Mouse (Mus musculus): Measurements from ENCODE around the gene Myh7b. TPM values are rescaled to one million over a fixed set of nuclear protein-coding genes. Genes with fewer than 3 reads are reported as not detected.

Myh7b gene
- polyA plus RNA-seq, 1 experiment from 2014 or later, result 3.7 TPM

DNA sequence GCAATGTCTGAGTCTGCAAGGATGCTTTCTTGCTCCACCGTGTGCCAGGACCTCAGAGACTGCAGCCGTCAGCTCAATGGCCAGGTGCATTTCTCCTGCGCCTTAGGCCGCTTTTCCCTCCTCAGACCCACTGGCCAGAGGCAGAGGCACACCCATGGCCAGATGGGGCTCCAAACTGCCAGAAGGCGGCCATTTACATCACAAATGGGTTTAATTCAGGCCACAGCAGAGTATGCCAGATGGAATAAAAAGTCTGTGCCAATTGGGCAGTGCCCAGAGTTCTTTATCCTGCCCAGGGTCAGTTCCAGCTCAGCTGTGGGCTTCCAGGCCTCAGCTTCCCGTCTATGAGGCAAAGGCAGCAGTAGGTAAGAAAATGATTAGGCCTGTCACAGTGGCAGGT lies 29.6 kb downstream of the Myh7b start:
- Histone ChIP-seq H3K9me3 (no peaks in the 10 kb centered on the region), H3K4me3 (no peak overlapping the region), H3K4me1 (no peaks in the 10 kb centered on the region), H3K36me3 (peaks cover 99% of the 10 kb centered on the region), H3K27ac (no peak overlapping the region), H3K9ac (no peak overlapping the region), H3K27me3 (no peaks in the 10 kb centered on the region), H3K4me2 (replicated peaks) (no peak overlapping the region)
- no peak for ATAC-seq (ENCODE audit: low FRiP score, low read depth)
- WGBS, result 91% methylated on average over 6 of the region's 6 CpGs

DNA sequence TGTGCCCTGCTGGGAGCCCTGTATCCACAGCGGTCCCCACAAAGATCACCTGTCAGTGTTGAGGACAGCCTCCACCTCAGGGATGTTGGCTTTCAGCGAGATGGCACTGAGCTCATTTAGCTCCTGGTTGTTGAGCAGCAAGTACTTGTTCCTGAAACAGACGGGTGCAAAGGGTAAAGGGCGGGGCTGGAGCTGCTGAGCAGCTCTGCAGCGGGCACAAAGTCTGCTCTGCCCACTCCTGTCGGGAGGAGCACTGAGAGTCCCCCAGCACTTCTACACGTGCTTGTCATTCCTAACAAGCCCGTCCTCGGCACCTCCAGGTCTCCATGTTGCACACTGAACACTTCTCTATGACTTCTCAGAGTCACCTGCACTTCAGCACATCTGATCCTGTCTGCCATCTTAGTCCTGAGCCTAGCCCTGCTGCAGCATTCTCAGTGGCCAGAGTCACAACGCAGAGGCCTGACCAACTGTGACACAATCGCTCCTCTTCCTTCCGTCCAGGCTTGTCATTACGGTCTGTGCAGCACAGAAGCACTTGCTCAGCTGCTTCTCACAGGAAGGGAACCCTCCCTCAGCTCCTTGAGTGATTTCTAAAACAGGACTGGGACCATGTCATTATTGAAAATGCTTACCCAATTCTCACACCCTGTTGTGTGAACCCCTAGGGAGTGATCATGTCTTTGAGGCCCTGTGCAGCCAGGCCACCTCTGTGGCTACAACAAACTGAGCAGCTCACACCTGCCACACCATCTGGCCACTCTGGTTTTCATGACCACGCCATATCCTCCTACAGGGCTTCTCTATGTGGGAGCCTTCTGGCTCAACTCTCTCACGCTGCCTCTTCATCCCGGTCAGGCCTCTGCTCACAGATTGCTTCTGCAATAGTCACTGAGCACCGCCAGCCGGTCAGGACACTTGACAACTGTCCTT lies 30.8 kb downstream of the Myh7b start:
- no peak for ATAC-seq (ENCODE audit: low FRiP score, low read depth)
- Histone ChIP-seq H3K9ac (no peak overlapping the region), H3K4me1 (no peaks in the 10 kb centered on the region), H3K36me3 (peaks cover 98% of the 10 kb centered on the region), H3K27me3 (no peaks in the 10 kb centered on the region), H3K9me3 (no peaks in the 10 kb centered on the region), H3K27ac (no peak overlapping the region), H3K4me2 (replicated peaks) (no peak overlapping the region), H3K4me3 (no peak overlapping the region)
- WGBS, result 84% methylated on average over 18 of the region's 18 CpGs

DNA sequence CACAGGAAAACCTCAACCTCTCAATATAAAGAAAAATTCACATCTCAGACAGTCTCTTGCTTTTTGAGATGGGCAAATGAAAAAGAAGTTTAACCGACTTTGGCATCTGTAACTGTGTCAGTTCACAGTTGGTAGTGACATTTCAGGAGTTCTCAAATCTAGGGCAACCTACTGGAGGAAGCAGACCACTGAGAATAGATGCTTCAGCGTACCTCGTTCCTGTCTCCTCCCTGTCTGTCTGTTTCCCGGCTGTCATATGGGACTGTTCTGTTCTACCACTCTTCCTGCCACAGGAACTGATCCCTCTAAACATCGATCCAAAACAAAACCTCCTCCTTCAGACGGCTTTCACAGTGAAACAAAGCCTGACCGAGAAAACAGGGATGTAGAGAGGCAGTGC lies 34.7 kb downstream of the Myh7b start:
- H3K36me3 ChIP-seq, result peaks cover 93% of the 10 kb centered on the region
- no peak overlapping the region for H3K4me2 ChIP-seq (replicated peaks)
- no peaks in the 10 kb centered on the region for H3K4me1 ChIP-seq
- no peak overlapping the region for H3K27ac ChIP-seq
- no peak for ATAC-seq (ENCODE audit: low FRiP score, low read depth)
- no peaks in the 10 kb centered on the region for H3K27me3 ChIP-seq
- no peaks in the 10 kb centered on the region for H3K9me3 ChIP-seq
- H3K4me3 ChIP-seq, result no peak overlapping the region
- no peak overlapping the region for H3K9ac ChIP-seq
- WGBS, result 88% methylated on average over 7 of the region's 7 CpGs

DNA sequence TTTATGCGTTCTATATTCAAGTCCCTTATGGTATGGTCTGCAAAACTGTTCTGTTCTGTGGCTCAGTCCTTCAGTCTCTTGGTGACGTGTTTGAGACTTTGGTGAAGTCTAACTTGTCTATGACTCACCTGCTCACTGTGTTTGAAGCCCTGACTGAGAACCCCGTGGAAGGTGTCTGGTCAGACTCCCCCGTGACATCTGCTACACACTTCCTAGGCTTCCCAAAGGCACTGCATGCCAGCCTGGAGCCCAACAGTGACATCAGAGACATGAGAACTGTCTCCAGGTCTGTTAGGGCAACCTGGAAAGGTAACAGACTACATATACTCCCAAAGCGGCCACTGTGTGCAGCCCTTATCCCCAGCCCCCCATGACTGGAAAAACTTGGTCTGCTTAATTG lies 41.6 kb downstream of the Myh7b start:
- H3K27me3 ChIP-seq, result no peaks in the 10 kb centered on the region
- ATAC-seq (ENCODE audit: low FRiP score, low read depth), result no peak
- H3K4me1 ChIP-seq, result no peaks in the 10 kb centered on the region
- no peak overlapping the region for H3K9ac ChIP-seq
- peaks cover 91% of the 10 kb centered on the region for H3K36me3 ChIP-seq
- 93% methylated on average over 5 of the region's 5 CpGs for WGBS
- no peaks in the 10 kb centered on the region for H3K9me3 ChIP-seq
- no peak overlapping the region for H3K4me3 ChIP-seq
- H3K27ac ChIP-seq, result no peak overlapping the region
- no peak overlapping the region for H3K4me2 ChIP-seq (replicated peaks)

DNA sequence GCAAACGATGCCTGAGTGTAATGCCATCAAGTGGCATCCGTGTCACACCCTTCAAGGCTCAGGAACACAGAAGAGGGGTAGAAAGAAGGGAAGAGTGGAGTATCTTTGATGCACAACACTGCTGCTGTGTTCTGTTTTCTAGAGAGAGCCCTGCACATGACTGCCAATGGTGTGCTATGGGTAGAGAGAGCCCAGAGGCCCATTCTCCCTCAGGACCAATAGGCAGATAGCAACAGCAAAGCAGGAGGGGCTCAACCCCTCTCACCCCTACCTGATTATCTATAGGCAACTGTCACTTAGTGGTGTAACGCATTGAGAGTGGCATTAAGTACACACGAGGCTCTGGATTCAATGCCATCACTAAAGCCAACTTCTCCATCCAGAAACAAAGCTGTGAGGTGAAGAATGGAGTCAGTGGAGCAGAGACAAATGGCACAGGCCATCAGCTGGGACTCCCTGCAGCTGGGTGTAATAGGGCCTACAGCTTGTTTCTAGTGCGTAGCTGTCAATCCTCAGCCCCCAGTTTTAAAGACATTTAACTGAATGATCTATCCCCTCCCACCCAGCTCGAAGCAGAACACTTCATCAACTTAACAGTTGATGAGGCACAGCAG lies 44.9 kb downstream of the Myh7b start:
- WGBS, result 93% methylated on average over 6 of the region's 6 CpGs

DNA sequence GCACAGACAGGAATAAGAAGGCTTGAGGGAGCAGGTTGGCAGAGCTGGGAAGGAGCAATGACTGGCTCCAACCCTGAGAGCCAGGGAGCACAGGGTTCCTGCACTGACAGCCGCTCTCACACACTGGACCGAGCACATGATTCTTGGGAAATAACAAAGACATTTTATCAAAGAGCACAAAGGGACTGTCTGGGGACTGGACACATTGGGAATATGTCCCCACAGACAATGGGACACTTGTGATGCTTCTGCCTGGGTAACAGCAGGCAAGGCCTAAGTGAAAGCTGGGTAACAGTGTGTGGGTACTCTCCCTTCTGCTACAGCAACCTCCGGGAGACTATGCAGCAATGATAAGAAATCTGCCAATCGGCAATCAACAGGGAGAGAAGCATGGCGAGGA lies 51.4 kb downstream of the Myh7b start:
- H3K27me3 ChIP-seq, result no peaks in the 10 kb centered on the region
- WGBS, result 97% methylated on average over 5 of the region's 5 CpGs
- peaks cover 89% of the 10 kb centered on the region for H3K36me3 ChIP-seq

More for the DNA sequence above, 44.9 kb downstream of the Myh7b start:
- peaks cover 90% of the 10 kb centered on the region for H3K36me3 ChIP-seq
- H3K9ac ChIP-seq, result no peak overlapping the region
- no peaks in the 10 kb centered on the region for H3K4me1 ChIP-seq
- no peak overlapping the region for H3K27ac ChIP-seq
- no peaks in the 10 kb centered on the region for H3K27me3 ChIP-seq
- no peak overlapping the region for H3K4me3 ChIP-seq
- ATAC-seq (ENCODE audit: low FRiP score, low read depth), result no peak
- no peak overlapping the region for H3K4me2 ChIP-seq (replicated peaks)
- H3K9me3 ChIP-seq, result no peaks in the 10 kb centered on the region

DNA sequence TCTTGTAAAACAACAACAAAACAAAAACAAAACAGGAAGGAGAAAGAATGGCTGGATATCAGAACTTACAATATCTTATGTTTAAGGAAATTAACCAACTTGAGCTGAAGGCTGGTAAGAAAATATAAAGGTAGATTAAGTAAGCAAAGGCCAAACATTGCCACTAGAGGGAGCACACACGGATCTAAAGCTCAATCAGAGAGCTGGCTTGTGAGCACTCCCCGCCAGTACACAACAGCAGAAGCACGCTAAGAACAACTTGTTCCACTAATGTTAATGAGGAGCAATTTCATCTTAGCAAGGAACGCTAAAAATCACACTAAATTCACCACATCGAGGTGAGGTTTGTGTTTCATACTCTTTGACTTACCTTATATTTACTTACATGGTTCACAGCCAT lies 52.1 kb downstream of the Myh7b start:
- Histone ChIP-seq H3K9me3 (no peaks in the 10 kb centered on the region), H3K4me3 (no peak overlapping the region), H3K27me3 (no peaks in the 10 kb centered on the region), H3K4me1 (no peaks in the 10 kb centered on the region), H3K36me3 (peaks cover 88% of the 10 kb centered on the region), H3K27ac (no peak overlapping the region), H3K9ac (no peak overlapping the region), H3K4me2 (replicated peaks) (no peak overlapping the region)
- no peak for ATAC-seq (ENCODE audit: low FRiP score, low read depth)
- 26% methylated on average over 5 of the region's 5 CpGs for WGBS

More for the DNA sequence above, 51.4 kb downstream of the Myh7b start:
- no peak overlapping the region for H3K27ac ChIP-seq
- no peak overlapping the region for H3K9ac ChIP-seq
- no peaks in the 10 kb centered on the region for H3K4me1 ChIP-seq
- no peak overlapping the region for H3K4me2 ChIP-seq (replicated peaks)
- H3K4me3 ChIP-seq, result no peak overlapping the region
- no peaks in the 10 kb centered on the region for H3K9me3 ChIP-seq
- no peak for ATAC-seq (ENCODE audit: low FRiP score, low read depth)

DNA sequence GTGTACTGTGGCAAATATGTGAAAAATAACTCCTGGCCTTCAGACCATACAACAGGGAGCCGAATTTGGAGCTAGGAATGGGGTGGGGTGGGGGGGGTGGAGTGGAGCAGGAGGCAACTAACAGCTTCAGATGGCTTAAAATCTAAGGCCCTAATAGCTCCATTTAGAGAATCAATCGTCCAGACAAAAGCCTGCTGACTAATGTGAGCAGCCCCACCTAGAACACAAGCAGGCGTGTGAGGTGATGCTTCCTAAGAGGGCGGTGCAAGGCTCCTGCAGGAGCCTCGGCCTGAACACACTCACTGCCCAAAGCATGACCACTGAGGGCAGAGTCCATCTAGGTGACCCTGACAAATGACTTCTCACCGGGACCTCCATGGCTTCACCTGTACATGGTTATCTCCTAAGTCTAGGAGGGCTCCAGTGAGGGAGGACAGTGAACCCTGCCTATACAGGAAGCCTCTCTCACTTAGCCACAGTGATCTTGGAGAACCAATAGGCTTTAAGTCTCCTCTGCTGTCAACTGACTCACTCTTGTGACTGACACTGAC lies 53.0 kb downstream of the Myh7b start:
- Histone ChIP-seq H3K4me1 (no peaks in the 10 kb centered on the region), H3K4me2 (replicated peaks) (no peak overlapping the region), H3K36me3 (peaks cover 86% of the 10 kb centered on the region), H3K9me3 (no peaks in the 10 kb centered on the region), H3K4me3 (no peak overlapping the region), H3K27me3 (no peaks in the 10 kb centered on the region), H3K9ac (no peak overlapping the region), H3K27ac (no peak overlapping the region)
- no peak for ATAC-seq (ENCODE audit: low FRiP score, low read depth)
- 87% methylated on average over 6 of the region's 6 CpGs for WGBS

DNA sequence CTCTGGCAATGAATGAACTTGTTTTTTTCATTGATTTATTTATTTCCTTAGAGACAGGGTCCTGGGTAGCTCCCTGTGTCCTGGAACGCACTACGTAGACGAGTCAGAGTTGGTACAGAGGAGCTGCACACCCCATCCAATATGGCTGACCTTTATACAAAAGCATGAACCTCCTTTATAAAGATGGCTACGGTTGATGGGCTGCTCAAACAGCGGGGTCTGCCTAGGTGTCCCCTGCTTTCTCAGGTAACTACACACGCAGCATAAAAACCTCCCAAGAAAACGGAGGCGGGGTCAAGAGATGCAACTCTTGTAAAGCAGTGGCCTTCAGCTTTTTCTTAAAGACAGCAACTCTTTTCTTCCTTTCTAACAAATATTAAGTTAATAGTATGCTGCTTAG lies 56.9 kb downstream of the Myh7b start:
- Histone ChIP-seq H3K4me1 (no peaks in the 10 kb centered on the region), H3K4me3 (no peak overlapping the region), H3K4me2 (replicated peaks) (no peak overlapping the region), H3K9ac (no peak overlapping the region), H3K27me3 (no peaks in the 10 kb centered on the region), H3K27ac (no peak overlapping the region), H3K36me3 (peaks cover 79% of the 10 kb centered on the region), H3K9me3 (no peaks in the 10 kb centered on the region)
- ATAC-seq (ENCODE audit: low FRiP score, low read depth), result no peak
- WGBS, result 94% methylated on average over 8 of the region's 8 CpGs

DNA sequence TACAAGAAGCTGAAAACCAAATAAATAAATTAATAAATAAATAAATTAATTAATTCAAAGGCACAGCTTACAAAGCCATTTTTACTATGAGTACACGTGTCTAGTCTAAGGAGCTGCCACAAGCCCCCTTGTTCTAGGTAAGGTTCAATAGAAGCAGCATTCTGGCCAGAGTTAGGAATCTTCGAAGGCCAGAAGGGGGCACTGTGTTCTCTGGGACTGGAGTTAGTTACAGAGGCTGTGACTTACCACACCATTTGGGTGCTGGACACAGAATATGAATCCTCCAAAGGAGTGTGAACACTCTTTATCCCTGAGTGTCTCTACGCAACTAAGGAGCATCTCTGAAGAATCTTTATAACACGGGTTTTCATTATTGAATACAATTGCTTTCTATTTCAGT lies 57.4 kb downstream of the Myh7b start:
- WGBS, result 87% methylated on average over 4 of the region's 4 CpGs
- H3K27me3 ChIP-seq, result no peaks in the 10 kb centered on the region
- no peaks in the 10 kb centered on the region for H3K9me3 ChIP-seq
- ATAC-seq (ENCODE audit: low FRiP score, low read depth), result no peak
- no peaks in the 10 kb centered on the region for H3K4me1 ChIP-seq
- peaks cover 77% of the 10 kb centered on the region for H3K36me3 ChIP-seq
- no peak overlapping the region for H3K9ac ChIP-seq
- H3K4me2 ChIP-seq (replicated peaks), result no peak overlapping the region
- no peak overlapping the region for H3K4me3 ChIP-seq
- H3K27ac ChIP-seq, result no peak overlapping the region

DNA sequence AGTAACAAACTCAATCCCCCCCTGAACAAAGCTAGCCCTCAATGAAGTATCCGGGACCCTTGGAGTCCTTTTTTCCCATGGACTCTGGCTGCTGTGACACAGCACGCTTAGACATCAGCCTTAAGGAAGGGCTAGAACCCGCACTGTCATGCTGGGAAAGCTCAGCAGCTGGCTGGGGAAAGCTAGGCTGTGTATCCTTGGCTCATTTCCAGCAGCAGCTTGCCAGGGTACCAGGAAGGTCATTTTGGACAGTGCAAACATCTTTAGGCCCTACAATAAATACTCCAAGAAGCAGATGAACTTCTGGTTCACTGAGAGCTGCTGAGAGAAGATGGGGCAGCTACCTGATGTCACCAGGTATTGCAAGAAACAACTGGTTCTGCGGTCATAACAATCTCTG lies 60.2 kb downstream of the Myh7b start:
- Histone ChIP-seq H3K27ac (no peak overlapping the region), H3K27me3 (no peaks in the 10 kb centered on the region), H3K4me1 (0 out of 2 replicates have a peak, but pooled peaks cover 6% of the 10 kb centered on the region), H3K4me3 (no peak overlapping the region), H3K9ac (no peak overlapping the region), H3K9me3 (no peaks in the 10 kb centered on the region), H3K4me2 (replicated peaks) (no peak overlapping the region), H3K36me3 (peaks cover 52% of the 10 kb centered on the region)
- ATAC-seq (ENCODE audit: low FRiP score, low read depth), result no peak
- 95% methylated on average over 4 of the region's 4 CpGs for WGBS

DNA sequence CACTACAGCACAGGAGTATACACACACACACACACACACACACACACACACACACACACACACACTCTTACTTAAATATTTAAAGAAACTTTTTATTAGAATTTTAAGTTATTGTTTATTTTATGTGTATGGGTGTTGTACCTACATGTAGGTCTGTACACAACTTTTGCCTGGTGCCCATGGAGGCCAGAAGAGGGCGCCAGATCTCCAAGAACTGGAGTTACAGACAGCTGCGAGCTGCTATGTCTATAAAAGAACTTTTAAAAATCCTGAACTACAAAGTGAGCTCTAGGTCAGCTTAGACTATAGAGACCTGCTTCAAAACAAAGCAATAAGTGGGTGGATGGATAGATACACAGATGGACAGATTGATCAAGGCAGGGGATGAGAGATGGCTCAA lies 62.5 kb downstream of the Myh7b start:
- ATAC-seq (ENCODE audit: low FRiP score, low read depth), result no peak
- H3K4me2 ChIP-seq (replicated peaks), result no peak overlapping the region
- WGBS, result 21% methylated on average over 2 of the region's 2 CpGs

More for the DNA sequence above, 62.5 kb downstream of the Myh7b start:
- Histone ChIP-seq H3K4me1 (0 out of 2 replicates have a peak, but pooled peaks cover 6% of the 10 kb centered on the region), H3K9ac (no peak overlapping the region), H3K4me3 (no peak overlapping the region), H3K36me3 (peaks cover 32% of the 10 kb centered on the region), H3K27ac (no peak overlapping the region), H3K27me3 (no peaks in the 10 kb centered on the region), H3K9me3 (no peaks in the 10 kb centered on the region)

All from limb, embryonic 13.5 days (tissue).